Mouse (Mus musculus) adrenal gland, adult 2 months (tissue): ENCODE data around the gene Slc39a8. TPM values are rescaled to one million over a fixed set of nuclear protein-coding genes. Genes with fewer than 3 reads are reported as not detected.

Experiments used
- DNase-seq: peaks from one replicate; pipeline ENCODE4 v3.0.0; 2021
- polyA plus RNA-seq: library from polyadenylated mRNA; depleted of rRNA; stranded (reverse); fragments of >200 nt; gene quantifications from 2 replicates; pipeline ENCODE4 v1.2.3, GENCODE M21; 2012; rRNA removed
- total RNA-seq, 2 experiments: library from RNA; stranded (reverse); gene quantifications; 2 replicates each; pipeline ENCODE4 v1.2.3; 2021

Gene Slc39a8
- total and polyA plus RNA-seq, 3 experiments, result 4.0 to 5.5 (median 4.9) TPM

DNA sequence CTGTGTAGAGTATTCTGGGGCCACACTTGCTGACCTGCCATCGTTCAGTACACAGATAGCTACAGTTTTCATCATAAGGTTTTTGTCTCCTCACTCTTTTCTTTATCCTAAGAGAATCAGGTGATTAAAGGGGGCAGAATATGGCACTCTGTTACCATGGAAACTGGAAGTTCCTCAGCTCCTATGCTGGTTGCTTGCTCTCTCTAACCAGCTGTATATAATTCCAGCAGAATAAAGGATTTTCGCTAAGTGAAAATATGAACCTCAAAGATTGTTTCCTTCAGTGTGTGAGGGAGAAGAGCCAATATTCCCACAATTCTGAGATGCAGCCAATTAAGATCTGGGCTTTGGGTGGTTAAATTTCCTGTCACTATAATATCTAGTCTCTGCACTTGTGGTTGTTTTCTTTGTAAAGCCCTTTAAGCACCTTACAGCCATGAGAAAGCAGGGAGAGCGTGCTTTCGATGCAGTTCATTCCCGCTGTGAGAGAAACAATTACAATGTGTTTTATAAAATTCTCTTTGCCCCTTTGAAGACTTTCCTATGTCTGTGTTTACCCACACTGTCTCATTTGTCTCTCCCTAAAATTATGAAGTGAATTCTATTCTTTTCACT, 93.6 kb downstream of the Slc39a8 start:
- DNase-seq, result no peak

DNA sequence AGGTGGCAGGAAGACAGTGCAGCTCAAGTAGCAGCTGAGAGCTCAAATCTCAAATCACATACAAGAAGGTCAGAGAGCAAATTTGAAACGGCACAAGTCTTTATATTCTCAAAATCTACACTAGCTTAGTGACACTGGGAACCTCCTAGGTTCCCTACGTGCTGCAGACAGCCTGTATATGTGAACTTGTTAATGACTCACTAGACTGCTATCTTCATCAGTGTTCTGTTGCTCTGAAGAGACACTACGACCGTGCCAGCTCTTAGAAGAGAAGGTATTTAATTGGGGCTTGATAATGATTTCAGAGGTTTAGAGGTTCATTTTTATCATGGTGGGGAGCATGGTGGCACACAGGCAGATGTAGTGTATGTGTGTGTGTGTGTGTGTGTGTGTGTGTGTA, 94.2 kb downstream of the Slc39a8 start:
- no peak for DNase-seq

DNA sequence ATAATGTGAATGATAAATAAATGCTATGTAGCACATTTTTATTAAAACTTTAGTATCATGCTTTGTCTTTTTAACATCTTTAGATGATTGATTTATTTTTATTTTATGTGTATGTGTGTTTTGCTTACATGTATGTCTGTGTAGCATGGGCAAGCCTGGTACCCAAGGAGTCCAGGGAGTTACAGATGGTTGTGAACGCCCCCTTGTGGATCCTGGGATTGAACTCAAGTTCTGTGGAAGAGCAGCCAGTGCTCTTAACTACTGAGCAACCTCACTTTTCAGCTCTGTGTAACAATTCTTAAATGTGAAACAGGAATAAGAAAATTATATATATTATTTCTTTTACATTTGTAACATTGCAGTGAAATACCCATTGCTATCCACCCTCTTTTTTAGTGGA, 101.7 kb downstream of the Slc39a8 start:
- DNase-seq, result no peak

DNA sequence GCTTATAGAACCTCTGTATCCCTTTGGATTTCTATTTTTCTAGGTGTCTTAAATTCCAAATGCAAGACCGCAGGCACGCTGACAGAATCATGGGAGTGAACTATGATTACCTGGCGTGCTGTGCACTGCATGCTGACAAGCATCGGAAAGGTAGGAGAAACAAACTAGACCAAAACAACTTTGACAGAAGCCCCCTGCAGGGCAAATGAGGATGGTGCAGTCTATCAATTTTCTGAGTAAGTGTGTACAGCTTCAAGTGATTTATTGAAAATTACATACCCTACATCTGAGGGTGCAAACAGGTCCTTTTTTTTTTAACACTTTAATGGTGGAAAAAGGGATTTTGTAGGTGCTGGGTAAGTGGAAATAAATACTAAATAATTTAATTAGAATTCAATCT, 103.1 kb downstream of the Slc39a8 start:
- no peak for DNase-seq

DNA sequence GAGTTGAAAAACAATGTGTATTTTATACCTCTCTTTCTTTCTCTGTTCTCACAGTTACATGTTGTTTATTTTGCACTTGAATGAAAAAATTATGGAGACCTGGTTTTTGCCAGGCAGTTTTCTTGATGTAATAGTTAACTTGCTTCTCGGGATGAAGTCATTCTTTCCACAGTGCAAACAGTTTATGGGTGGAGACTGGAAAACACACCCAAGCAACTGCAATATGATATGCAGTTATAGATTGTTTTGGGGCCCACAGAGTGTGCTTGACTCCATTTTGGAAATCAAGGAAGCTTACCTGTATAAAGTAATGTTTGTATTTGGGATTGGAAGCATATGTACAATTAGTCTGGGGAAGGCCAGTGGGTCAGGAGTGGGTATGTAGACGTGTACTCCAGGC, 112.4 kb downstream of the Slc39a8 start:
- no peak for DNase-seq

Other genes starting within 250 kb of the Slc39a8 start
- gene Nfkb1, start 133.7 kb upstream of the Slc39a8 start, total RNA-seq, result 10 to 100 TPM; 44.2 to 55.6 TPM
- gene Nfkb1, start 133.7 kb upstream of the Slc39a8 start, polyA plus RNA-seq, result 51.6 and 58.1 TPM in 2 replicates